Mouse (Mus musculus): Measurements from ENCODE around the gene Gm10718.
A peak's percentile ranks its signal among the peaks of the same experiment; 100 is the strongest.
"Not testable (repeated sequence)": the region's sequence is repeated elsewhere in the genome, so short reads cannot be mapped to it uniquely, and the experiment has no call there.

The Gm10718 gene

DNA sequence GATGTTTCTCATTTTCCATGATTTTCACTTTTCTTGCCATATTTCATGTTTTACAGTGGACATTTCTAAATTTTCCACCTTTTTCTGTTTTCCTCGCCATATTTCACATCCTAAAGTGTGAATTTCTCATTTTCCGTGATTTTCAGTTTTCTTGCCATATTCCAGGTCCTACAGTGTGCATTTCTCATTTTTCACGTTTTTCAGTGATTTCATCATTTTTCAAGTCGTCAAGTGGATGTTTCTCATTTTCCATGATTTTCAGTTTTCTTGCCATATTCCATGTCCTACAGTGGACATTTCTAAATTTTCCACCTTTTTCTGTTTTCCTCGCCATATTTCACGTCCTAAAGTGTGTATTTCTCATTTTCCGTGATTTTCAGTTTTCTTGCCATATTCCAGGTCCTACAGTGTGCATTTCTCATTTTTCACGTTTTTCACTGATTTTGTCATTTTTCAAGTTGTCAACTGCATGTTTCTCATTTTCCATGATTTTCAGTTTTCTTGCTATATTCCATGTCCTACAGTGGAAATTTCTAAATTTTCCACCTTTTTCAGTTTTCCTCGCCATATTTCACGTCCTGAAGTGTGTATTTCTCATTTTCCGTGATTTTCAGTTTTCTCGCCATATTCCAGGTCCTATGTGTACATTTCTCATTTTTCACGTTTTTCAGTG, at the start of gene Gm10718:
Gene Gm10718 (plus strand): TSS at position 236 of the 673 bp plus-strand sequence.
- not testable (repeated sequence) for DNase-seq (ENCODE audit: low read depth, low spot score)

DNA sequence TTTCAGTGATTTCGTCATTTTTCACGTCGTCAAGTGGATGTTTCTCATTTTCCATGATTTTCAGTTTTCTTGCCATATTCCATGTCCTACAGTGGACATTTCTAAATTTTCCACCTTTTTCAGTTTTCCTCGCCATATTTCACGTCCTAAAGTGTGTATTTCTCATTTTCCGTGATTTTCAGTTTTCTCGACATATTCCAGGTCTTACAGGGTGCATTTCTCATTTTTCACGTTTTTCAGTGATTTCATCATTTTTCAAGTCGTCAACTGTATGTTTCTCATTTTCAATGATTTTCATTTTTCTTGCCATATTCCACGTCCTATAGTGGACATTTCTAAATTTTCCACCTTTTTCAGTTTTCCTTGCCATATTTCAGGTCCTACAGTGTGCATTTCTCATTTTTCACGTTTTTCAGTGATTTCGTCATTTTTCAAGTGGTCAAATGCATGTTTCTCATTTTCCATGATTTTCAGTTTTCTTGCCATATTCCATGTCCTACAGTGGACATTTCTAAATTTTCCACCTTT, 22.8 kb upstream of the Gm10718 start, which contains the start of gene Gm10722:
Gene Gm10722 (plus strand): TSS at position 478 of the 528 bp plus-strand sequence.
- DNase-seq (ENCODE audit: low read depth, low spot score), result peak; percentile 24

DNA sequence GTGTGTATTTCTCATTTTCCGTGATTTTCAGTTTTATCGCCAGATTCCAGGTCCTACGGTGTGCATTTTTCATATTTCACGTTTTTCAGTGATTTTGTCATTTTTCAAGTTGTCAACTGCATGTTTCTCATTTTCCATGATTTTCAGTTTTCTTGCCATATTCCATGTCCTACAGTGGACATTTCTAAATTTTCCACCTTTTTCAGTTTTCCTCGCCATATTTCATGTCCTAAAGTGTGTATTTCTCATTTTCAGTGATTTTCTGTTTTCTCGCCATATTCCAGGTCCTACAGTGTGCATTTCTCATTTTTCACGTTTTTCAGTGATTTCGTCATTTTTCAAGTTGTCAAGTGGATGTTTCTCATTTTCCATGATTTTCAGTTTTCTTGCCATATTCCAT, 22.3 kb upstream of the Gm10718 start:
- not testable (repeated sequence) for DNase-seq (ENCODE audit: low read depth, low spot score)

DNA sequence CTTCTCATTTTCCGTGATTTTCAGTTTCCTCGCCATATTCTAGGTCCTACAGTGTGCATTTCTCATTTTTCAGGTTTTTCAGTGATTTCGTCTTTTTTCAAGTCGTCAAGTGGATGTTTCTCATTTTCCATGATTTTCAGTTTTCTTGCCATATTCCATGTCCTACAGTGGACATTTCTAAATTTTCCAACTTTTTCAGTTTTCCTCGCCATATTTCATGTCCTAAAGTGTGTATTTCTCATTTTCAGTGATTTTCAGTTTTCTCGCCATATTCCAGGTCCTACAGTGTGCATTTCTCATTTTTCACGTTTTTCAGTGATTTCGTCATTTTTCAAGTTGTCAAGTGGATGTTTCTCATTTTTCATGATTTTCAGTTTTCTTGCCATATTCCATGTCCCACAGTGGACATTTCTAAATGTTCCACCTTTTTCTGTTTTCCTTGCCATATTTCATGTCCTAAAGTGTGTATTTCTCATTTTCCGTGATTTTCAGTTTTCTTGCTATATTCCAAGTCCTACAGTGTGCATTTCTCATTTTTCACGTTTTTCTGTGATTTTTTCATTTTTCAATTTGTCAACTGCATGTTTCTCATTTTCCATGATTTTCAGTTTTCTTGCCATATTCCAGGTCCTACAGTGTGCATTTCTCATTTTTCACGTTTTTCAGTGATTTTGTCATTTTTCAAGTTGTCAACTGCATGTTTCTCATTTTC, 21.2 kb upstream of the Gm10718 start:
- DNase-seq (ENCODE audit: low read depth, low spot score), result peak; percentile 0

DNA sequence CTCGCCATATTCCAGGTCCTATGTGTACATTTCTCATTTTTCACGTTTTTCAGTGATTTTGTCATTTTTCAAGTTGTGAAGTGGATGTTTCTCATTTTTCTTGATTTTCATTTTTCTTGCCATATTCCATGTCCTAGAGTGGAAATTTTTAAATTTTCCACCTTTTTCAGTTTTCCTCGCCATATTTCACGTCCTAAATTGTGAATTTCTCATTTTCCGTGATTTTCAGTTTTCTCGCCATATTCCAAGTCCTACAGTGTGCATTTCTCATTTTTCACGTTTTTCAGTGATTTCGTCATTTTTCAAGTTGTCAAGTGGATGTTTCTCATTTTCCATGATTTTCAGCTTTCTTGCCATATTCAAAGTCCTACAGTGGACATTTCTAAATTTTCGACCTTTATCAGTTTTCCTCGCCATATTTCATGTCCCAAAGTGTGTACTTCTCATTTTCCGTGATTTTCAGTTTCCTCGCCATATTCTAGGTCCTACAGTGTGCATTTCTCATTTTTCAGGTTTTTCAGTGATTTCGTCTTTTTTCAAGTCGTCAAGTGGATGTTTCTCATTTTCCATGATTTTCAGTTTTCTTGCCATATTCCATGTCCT, 20.5 kb upstream of the Gm10718 start, which contains the start of gene Gm11168:
Gene Gm11168 (plus strand): TSS at position 553 of the 603 bp plus-strand sequence.
- not testable (repeated sequence) for DNase-seq (ENCODE audit: low read depth, low spot score)

DNA sequence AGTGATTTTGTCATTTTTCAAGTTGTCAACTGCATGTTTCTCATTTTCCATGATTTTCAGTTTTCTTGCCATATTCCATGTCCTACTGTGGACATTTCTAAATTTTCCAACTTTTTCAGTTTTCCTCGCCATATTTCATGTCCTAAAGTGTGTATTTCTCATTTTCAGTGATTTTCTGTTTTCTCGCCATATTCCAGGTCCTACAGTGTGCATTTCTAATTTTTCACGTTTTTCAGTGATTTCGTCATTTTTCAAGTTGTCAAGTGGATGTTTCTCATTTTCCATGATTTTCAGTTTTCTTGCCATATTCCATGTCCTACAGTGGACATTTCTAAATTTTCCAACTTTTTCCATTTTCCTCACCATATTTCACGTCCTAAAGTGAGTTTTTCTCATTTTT, 17.2 kb upstream of the Gm10718 start:
- DNase-seq (ENCODE audit: low read depth, low spot score), result not testable (repeated sequence)

DNA sequence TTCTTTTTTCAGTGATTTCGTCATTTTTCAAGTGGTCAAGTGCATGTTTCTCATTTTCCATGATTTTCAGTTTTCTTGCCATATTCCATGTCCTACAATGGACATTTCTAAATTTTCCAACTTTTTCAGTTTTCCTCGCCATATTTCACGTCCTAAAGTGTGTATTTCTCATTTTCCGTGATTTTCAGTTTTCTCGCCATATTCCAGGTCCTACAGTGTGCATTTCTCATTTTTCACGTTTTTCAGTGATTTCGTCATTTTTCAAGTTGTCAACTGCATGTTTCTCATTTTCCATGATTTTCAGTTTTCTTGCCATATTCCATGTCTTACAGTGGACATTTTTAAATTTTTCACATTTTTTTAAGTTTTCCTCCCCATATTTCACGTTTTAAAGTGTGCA, 16.7 kb upstream of the Gm10718 start:
- not testable (repeated sequence) for DNase-seq (ENCODE audit: low read depth, low spot score)

DNA sequence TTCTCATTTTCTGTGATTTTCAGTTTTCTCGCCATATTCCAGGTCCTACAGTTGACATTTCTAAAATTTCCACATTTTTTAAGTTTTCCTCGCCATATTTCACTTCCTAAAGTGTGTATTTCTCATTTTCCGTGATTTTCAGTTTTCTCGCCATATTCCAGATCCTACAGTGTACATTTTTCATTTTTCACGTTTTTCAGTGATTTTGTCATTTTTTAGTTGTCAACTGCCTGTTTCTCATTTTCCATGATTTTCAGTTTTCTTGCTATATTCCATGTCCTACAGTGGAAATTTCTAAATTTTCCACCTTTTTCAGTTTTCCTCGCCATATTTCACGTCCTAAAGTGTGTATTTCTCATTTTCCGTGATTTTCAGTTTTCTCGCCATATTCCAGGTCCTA, 16.1 kb upstream of the Gm10718 start:
- peak; percentile 3 for DNase-seq (ENCODE audit: low read depth, low spot score)

DNA sequence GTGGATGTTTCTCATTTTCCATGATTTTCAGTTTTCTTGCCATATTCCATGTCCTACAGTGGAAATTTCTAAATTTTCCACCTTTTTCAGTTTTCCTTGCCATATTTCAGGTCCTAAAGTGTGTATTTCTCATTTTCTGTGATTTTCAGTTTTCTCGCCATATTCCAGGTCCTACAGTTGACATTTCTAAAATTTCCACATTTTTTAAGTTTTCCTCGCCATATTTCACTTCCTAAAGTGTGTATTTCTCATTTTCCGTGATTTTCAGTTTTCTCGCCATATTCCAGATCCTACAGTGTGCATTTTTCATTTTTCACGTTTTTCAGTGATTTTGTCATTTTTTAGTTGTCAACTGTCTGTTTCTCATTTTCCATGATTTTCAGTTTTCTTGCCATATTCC, 14.0 kb upstream of the Gm10718 start:
- DNase-seq (ENCODE audit: low read depth, low spot score), result not testable (repeated sequence)

DNA sequence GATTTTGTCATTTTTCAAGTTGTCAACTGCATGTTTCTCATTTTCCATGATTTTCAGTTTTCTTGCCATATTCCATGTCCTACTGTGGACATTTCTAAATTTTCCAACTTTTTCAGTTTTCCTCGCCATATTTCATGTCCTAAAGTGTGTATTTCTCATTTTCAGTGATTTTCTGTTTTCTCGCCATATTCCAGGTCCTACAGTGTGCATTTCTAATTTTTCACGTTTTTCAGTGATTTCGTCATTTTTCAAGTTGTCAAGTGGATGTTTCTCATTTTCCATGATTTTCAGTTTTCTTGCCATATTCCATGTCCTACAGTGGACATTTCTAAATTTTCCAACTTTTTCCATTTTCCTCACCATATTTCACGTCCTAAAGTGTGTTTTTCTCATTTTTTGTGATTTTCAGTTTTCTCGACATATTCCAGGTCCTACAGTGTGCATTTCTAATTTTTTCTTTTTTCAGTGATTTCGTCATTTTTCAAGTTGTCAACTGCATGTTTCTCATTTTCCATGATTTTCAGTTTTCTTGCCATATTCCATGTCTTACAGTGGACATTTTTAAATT, 11.2 kb upstream of the Gm10718 start:
- not testable (repeated sequence) for DNase-seq (ENCODE audit: low read depth, low spot score)

DNA sequence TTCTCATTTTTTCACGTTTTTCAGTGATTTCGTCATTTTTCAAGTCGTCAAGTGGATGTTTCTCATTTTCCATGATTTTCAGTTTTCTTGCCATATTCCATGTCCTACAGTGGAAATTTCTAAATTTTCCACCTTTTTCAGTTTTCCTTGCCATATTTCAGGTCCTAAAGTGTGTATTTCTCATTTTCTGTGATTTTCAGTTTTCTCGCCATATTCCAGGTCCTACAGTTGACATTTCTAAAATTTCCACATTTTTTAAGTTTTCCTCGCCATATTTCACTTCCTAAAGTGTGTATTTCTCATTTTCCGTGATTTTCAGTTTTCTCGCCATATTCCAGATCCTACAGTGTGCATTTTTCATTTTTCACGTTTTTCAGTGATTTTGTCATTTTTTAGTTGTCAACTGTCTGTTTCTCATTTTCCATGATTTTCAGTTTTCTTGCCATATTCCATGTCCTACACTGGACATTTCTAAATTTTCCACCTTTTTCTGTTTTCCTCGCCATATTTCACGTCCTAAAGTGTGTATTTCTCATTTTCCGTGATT, 10.5 kb upstream of the Gm10718 start, which contains the start of gene Gm10721:
Gene Gm10721 (plus strand): TSS at position 408 of the 547 bp plus-strand sequence.
- DNase-seq (ENCODE audit: low read depth, low spot score), result not testable (repeated sequence)

DNA sequence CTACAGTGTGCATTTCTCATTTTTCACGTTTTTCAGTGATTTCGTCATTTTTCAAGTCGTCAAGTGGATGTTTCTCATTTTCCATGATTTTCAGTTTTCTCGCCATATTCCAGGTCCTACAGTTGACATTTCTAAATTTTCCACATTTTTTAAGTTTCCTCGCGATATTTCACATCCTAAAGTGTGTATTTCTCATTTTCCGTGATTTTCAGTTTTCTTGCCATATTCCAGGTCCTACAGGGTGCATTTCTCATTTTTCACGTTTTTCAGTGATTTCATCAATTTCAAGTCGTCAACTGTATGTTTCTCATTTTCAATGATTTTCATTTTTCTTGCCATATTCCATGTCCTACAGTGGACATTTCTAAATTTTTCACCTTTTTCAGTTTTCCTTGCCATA, 8.0 kb upstream of the Gm10718 start, which contains the start of gene Gm10720:
Gene Gm10720 (plus strand): TSS at position 301 of the 400 bp plus-strand sequence.
- not testable (repeated sequence) for DNase-seq (ENCODE audit: low read depth, low spot score)

DNA sequence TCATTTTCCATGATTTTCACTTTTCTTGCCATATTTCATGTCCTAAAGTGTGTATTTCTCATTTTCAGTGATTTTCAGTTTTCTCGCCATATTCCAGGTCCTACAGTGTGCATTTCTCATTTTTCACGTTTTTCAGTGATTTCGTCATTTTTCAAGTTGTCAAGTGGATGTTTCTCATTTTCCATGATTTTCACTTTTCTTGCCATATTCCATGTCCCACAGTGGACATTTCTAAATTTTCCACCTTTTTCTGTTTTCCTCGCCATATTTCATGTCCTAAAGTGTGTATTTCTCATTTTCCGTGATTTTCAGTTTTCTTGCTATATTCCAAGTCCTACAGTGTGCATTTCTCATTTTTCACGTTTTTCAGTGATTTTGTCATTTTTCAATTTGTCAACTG, 7.5 kb upstream of the Gm10718 start:
- DNase-seq (ENCODE audit: low read depth, low spot score), result not testable (repeated sequence)

DNA sequence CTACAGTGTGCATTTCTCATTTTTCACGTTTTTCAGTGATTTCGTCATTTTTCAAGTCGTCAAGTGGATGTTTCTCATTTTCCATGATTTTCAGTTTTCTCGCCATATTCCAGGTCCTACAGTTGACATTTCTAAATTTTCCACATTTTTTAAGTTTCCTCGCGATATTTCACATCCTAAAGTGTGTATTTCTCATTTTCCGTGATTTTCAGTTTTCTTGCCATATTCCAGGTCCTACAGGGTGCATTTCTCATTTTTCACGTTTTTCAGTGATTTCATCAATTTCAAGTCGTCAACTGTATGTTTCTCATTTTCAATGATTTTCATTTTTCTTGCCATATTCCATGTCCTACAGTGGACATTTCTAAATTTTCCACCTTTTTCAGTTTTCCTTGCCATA, 6.2 kb upstream of the Gm10718 start, which contains the start of gene Gm10719:
Gene Gm10719 (plus strand): TSS at position 301 of the 400 bp plus-strand sequence.
- DNase-seq (ENCODE audit: low read depth, low spot score), result not testable (repeated sequence)

DNA sequence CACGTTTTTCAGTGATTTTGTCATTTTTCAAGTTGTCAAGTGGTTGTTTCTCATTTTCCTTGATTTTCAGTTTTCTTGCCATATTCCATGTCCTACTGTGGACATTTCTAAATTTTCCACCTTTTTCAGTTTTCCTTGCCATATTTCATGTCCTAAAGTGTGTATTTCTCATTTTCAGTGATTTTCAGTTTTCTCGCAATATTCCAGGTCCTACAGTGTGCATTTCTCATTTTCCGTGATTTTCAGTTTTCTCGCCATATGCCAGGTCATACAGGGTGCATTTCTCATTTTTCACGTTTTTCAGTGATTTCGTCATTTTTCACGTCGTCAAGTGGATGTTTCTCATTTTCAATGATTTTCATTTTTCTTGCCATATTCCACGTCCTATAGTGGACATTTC, 4.4 kb upstream of the Gm10718 start:
- DNase-seq (ENCODE audit: low read depth, low spot score), result not testable (repeated sequence)

DNA sequence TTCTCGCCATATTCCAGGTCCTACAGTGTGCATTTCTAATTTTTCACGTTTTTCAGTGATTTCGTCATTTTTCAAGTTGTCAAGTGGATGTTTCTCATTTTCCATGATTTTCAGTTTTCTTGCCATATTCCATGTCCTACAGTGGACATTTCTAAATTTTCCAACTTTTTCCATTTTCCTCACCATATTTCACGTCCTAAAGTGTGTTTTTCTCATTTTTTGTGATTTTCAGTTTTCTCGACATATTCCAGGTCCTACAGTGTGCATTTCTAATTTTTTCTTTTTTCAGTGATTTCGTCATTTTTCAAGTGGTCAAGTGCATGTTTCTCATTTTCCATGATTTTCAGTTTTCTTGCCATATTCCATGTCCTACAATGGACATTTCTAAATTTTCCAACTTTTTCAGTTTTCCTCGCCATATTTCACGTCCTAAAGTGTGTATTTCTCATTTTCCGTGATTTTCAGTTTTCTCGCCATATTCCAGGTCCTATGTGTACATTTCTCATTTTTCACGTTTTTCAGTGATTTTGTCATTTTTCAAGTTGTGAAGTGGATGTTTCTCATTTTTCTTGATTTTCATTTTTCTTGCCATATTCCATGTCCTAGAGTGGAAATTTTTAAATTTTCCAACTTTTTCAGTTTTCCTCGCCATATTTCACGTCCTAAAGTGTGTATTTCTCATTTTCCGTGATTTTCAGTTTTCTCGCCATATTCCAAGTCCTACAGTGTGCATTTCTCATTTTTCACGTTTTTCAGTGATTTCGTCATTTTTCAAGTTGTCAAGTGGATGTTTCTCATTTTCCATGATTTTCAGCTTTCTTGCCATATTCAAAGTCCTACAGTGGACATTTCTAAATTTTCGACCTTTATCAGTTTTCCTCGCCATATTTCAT, 3.3 kb upstream of the Gm10718 start:
- DNase-seq (ENCODE audit: low read depth, low spot score), result not testable (repeated sequence)

DNA sequence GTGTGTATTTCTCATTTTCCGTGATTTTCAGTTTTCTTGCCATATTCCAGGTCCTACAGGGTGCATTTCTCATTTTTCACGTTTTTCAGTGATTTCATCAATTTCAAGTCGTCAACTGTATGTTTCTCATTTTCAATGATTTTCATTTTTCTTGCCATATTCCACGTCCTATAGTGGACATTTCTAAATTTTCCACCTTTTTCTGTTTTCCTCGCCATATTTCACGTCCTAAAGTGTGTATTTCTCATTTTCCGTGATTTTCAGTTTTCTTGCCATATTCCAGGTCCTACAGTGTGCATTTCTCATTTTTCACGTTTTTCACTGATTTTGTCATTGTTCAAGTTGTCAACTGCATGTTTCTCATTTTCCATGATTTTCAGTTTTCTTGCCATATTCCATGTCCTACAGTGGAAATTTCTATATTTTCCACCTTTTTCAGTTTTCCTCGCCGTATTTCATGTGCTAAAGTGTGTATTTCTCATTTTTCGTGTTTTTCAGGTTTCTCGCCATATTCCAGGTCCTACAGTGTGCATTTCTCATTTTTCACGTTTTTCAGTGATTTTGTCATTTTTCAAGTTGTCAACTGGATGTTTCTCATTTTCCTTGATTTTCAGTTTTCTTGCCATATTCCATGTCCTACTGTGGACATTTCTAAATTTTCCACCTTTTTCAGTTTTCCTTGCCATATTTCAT, 885 bp upstream of the Gm10718 start:
- not testable (repeated sequence) for DNase-seq (ENCODE audit: low read depth, low spot score)

DNA sequence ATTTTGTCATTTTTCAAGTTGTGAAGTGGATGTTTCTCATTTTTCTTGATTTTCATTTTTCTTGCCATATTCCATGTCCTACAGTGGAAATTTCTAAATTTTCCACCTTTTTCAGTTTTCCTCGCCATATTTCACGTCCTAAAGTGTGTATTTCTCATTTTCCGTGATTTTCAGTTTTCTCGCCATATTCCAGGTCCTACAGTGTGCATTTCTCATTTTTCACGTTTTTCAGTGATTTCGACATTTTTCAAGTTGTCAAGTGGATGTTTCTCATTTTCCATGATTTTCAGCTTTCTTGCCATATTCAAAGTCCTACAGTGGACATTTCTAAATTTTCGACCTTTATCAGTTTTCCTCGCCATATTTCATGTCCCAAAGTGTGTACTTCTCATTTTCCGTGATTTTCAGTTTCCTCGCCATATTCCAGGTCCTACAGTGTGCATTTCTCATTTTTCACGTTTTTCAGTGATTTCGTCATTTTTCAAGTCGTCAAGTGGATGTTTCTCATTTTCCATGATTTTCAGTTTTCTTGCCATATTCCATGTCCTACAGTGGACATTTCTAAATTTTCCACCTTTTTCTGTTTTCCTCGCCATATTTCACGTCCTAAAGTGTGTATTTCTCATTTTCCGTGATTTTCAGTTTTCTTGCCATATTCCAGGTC, 770 bp downstream of the Gm10718 start:
- DNase-seq (ENCODE audit: low read depth, low spot score), result not testable (repeated sequence)

DNA sequence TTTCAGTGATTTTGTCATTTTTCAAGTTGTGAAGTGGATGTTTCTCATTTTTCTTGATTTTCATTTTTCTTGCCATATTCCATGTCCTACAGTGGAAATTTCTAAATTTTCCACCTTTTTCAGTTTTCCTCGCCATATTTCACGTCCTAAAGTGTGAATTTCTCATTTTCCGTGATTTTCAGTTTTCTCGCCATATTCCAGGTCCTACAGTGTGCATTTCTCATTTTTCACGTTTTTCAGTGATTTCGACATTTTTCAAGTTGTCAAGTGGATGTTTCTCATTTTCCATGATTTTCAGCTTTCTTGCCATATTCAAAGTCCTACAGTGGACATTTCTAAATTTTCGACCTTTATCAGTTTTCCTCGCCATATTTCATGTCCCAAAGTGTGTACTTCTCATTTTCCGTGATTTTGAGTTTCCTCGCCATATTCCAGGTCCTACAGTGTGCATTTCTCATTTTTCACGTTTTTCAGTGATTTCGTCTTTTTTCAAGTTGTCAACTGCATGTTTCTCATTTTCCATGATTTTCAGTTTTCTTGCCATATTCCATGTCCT, 1.6 kb downstream of the Gm10718 start, which contains the start of gene Gm10717:
Gene Gm10717 (plus strand): TSS at position 506 of the 556 bp plus-strand sequence.
- not testable (repeated sequence) for DNase-seq (ENCODE audit: low read depth, low spot score)
